Mouse (Mus musculus): ENCODE data around the gene Reg4.

DNA sequence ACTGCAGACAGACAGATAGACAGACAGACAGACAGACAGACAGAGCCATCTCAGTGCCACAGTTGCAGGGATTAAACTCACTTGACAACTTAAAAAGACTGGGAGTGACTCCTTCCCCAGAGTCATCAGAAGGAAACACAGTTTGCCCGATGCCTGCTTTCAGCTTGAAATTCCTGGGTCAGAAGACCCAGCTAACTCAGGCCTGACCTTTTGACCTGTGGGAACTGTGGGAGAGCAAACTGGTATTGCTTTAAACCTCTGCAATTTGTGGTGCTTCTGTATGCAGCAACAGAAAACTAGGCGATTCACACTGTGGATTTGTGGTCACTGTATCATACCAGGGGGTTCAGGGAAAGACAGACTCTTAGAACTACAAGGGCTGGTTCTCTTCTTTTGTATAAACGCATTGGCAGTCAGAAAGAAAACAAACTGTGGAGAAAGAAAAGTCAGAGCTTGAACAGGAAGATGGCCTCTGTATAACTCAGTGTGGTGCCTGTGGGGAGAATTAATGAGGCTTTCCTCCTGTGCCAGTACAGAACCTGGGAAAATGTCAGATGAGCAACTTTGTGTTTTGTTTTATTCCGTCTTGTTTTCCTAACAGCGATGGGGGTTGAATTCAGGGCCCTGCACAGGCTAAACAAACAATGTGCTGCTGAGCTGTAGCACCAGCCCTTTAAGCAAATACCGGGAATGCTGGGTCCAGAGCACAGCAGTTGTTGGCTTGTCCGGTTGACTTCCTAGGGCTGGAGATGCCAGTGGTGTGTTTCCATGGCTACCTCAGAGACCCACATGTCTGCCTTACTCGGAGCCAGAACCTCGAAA is 24.0 kb upstream of the Reg4 start:
- TF ChIP-seq CTCF (IDR thresholded peaks at IDR 0.05; ENCODE audit: low read depth, low read length) (no peak), POLR2A (IDR thresholded peaks at IDR 0.05; ENCODE audit: borderline replicate concordance, low read depth, low read length) (no peak)

Data from bone marrow macrophage, adult 2 months (primary cell).